Mouse (Mus musculus): ENCODE data around the gene Bcan. TPM values are rescaled to one million over a fixed set of nuclear protein-coding genes. Genes with fewer than 3 reads are reported as not detected.
A peak's percentile ranks its signal among the peaks of the same experiment; 100 is the strongest.

The Bcan gene
- total RNA-seq (2021) = 10 to 100 TPM; 18.7 to 20.0 TPM
- long read RNA-seq, experiment 1, transcript Bcan-201 (14 exons, 3,141 nt) = major isoform, 14 of 23 reads
- long read RNA-seq, experiment 1, partial matches to known transcripts = 5 of 23 reads
- long read RNA-seq, experiment 1, other reads (novel, unspliced or antisense) = 4 of 23 reads
- long read RNA-seq, experiment 2, transcript Bcan-201 (14 exons, 3,141 nt) = major isoform, 5 of 14 reads
- long read RNA-seq, experiment 2, partial matches to known transcripts = 3 of 14 reads
- long read RNA-seq, experiment 2, other reads (novel, unspliced or antisense) = 5 of 14 reads

- DNase-seq = peak; percentile 64
These were observed at the start of gene Bcan for GRCm38 (mm10) chr3:88000181-88000580. TSS of gene Bcan (minus strand) at chr3:88000230.

- DNase-seq = no peak
These were observed 49.5 kb upstream of the Bcan start for GRCm38 (mm10) chr3:88049532-88049931.

- peak; percentile 89 for DNase-seq
These were observed 42.8 kb upstream of the Bcan start, which contains the start of gene Gpatch4 for GRCm38 (mm10) chr3:88042661-88043421. TSS of gene Gpatch4 (plus strand) at chr3:88043108.

- DNase-seq = no peak
These were observed 35.7 kb upstream of the Bcan start for GRCm38 (mm10) chr3:88035561-88036293.

- DNase-seq = no peak
These were observed 33.5 kb upstream of the Bcan start for GRCm38 (mm10) chr3:88033506-88033905.

- peak; percentile 68 for DNase-seq
These were observed 30.8 kb upstream of the Bcan start for GRCm38 (mm10) chr3:88030608-88031395.

- no peak for DNase-seq
These were observed 27.6 kb upstream of the Bcan start, which contains the start of gene Hapln2 for GRCm38 (mm10) chr3:88027434-88028186. TSS of gene Hapln2 (minus strand) at chr3:88027583.

GRCm38 (mm10) chr3:88026823-88027222 lies 26.8 kb upstream of the Bcan start:
- DNase-seq = no peak

- peak; percentile 45 for DNase-seq
These were observed 23.4 kb upstream of the Bcan start for GRCm38 (mm10) chr3:88023192-88024074.

- DNase-seq = peak; percentile 95
These were observed 22.5 kb upstream of the Bcan start for GRCm38 (mm10) chr3:88022322-88023191.

GRCm38 (mm10) chr3:88010634-88011265 lies 10.7 kb upstream of the Bcan start:
- peak; percentile 44 for DNase-seq

- no peak for DNase-seq
These were observed 6.1 kb upstream of the Bcan start for GRCm38 (mm10) chr3:88005822-88006786.

- DNase-seq = peak; percentile 79
These were observed 2.4 kb upstream of the Bcan start for GRCm38 (mm10) chr3:88002291-88002976.

GRCm38 (mm10) chr3:88000816-88001595 lies 976 bp upstream of the Bcan start:
- DNase-seq = peak; percentile 65

GRCm38 (mm10) chr3:87999243-87999895 lies 661 bp downstream of the Bcan start:
- DNase-seq = peak; percentile 22

Measured in adrenal gland, postnatal 10 days (tissue).